16 mouse cellular contexts compared by ENCODE assay signal in genomic region chr17:32281126-32281525, GRCm38 (mm10). TPM values are rescaled to one million over a fixed set of nuclear protein-coding genes. Genes with fewer than 3 reads are reported as not detected.
DNase-seq lines count a peak whose midpoint lies in the region; ATAC-seq and TF ChIP-seq lines count a peak whose summit lies in the region.
"Had no signal": no experiment of that assay in that cellular context is flagged by ENCODE, and none has a peak within 500 bp of the region (broad histone marks: within the 10 kb centered on the region; RNA-seq: fewer than 3 reads in every experiment).

No protein-coding gene starts in this region.

- TF ChIP-seq EP300 in heart, postnatal 0 days (IDR thresholded peaks at IDR 0.05; ENCODE audit: low read depth): no peak

- peak overlapping the region; percentile 8; the same call in 1 of the 2 replicates for H3K27ac ChIP-seq in heart, postnatal 0 days (ENCODE audit: low read depth)
- 0 out of 2 replicates have a peak overlapping the region, but pooled peaks have one; percentile 3 for H3K27ac ChIP-seq in neural tube, embryonic 13.5 days (replicated peaks)
- H3K27ac ChIP-seq in limb, embryonic 13.5 days: peak overlapping the region; percentile 3; the same call in 1 of the 2 replicates
- H3K27ac ChIP-seq in midbrain, embryonic 15.5 days: no peak overlapping the region
- H3K27ac ChIP-seq: embryonic facial prominence, embryonic 13.5 days; forebrain, embryonic 10.5 days; hindbrain, embryonic 15.5 days; stomach, postnatal 0 days had no signal

- 78% methylated on average over 2 of the region's 2 CpGs for WGBS in heart, postnatal 0 days
- 95% methylated on average over 2 of the region's 2 CpGs for WGBS in neural tube, embryonic 13.5 days
- 95% methylated on average over 2 of the region's 2 CpGs for WGBS in limb, embryonic 13.5 days
- WGBS in midbrain, embryonic 15.5 days: 99% methylated on average over 2 of the region's 2 CpGs

- ATAC-seq in heart, postnatal 0 days (ENCODE audit: insufficient read depth, low read depth): no peak
- no peak for ATAC-seq in neural tube, embryonic 13.5 days (ENCODE audit: low read depth)
- ATAC-seq in limb, embryonic 13.5 days (ENCODE audit: low FRiP score, low read depth): no peak
- ATAC-seq in midbrain, embryonic 15.5 days (replicated peaks): no peak
- ATAC-seq: lung, postnatal 0 days had no signal

- no peaks in the 10 kb centered on the region for H3K27me3 ChIP-seq in heart, postnatal 0 days (ENCODE audit: control insufficient read depth, insufficient read depth, low read length)
- no peaks in the 10 kb centered on the region for H3K27me3 ChIP-seq in neural tube, embryonic 13.5 days
- H3K27me3 ChIP-seq in limb, embryonic 13.5 days: no peaks in the 10 kb centered on the region
- no peaks in the 10 kb centered on the region for H3K27me3 ChIP-seq in midbrain, embryonic 15.5 days (replicated peaks)
- H3K27me3 ChIP-seq: embryonic facial prominence, embryonic 13.5 days; hindbrain, embryonic 15.5 days had no signal

- TF ChIP-seq CTCF in heart, postnatal 0 days (IDR thresholded peaks at IDR 0.05; ENCODE audit: low read depth): no peak

- H3K9me3 ChIP-seq in heart, postnatal 0 days (replicated peaks; ENCODE audit: control insufficient read depth, low read length): no peaks in the 10 kb centered on the region
- no peaks in the 10 kb centered on the region for H3K9me3 ChIP-seq in neural tube, embryonic 13.5 days
- H3K9me3 ChIP-seq in limb, embryonic 13.5 days: no peaks in the 10 kb centered on the region
- no peaks in the 10 kb centered on the region for H3K9me3 ChIP-seq in midbrain, embryonic 15.5 days
- H3K9me3 ChIP-seq: embryonic facial prominence, embryonic 13.5 days; forebrain, embryonic 10.5 days; hindbrain, embryonic 15.5 days had no signal

- H3K4me2 ChIP-seq in heart, postnatal 0 days (ENCODE audit: low read depth, low read length): no peak overlapping the region
- no peak overlapping the region for H3K4me2 ChIP-seq in neural tube, embryonic 13.5 days
- 0 out of 2 replicates have a peak overlapping the region, but pooled peaks have one; percentile 5 for H3K4me2 ChIP-seq in limb, embryonic 13.5 days (replicated peaks)
- no peak overlapping the region for H3K4me2 ChIP-seq in midbrain, embryonic 15.5 days
- H3K4me2 ChIP-seq: hindbrain, embryonic 15.5 days had no signal

- DNase-seq in heart, postnatal 0 days (ENCODE audit: low spot score): no peak
- DNase-seq in heart, adult 8-10 months (ENCODE audit: low spot score): no peak
- DNase-seq in neural tube, embryonic 10.5 days (ENCODE audit: extremely low spot score, low spot score): no peak
- DNase-seq in right cerebral cortex, postnatal 4 days: no peak
- DNase-seq: cerebellum, adult 2 months; heart, postnatal 10 days; layer of hippocampus, postnatal 36 days; thymus, postnatal 36 days had no signal

- no peak overlapping the region for H3K9ac ChIP-seq in heart, postnatal 0 days (replicated peaks; ENCODE audit: low read depth, low read length)
- no peak overlapping the region for H3K9ac ChIP-seq in neural tube, embryonic 13.5 days
- no peak overlapping the region for H3K9ac ChIP-seq in limb, embryonic 13.5 days
- H3K9ac ChIP-seq in midbrain, embryonic 15.5 days: no peak overlapping the region
- H3K9ac ChIP-seq: embryonic facial prominence, embryonic 13.5 days; hindbrain, embryonic 15.5 days had no signal

- H3K4me3 ChIP-seq in heart, postnatal 0 days (ENCODE audit: low read depth, low read length): no peak overlapping the region
- no peak overlapping the region for H3K4me3 ChIP-seq in neural tube, embryonic 13.5 days
- no peak overlapping the region for H3K4me3 ChIP-seq in limb, embryonic 13.5 days
- no peak overlapping the region for H3K4me3 ChIP-seq in midbrain, embryonic 15.5 days
- H3K4me3 ChIP-seq: embryonic facial prominence, embryonic 13.5 days; forebrain, embryonic 10.5 days; hindbrain, embryonic 15.5 days had no signal

- H3K36me3 ChIP-seq in heart, postnatal 0 days (replicated peaks; ENCODE audit: control insufficient read depth, insufficient read depth, low read length): no peaks in the 10 kb centered on the region
- no peaks in the 10 kb centered on the region for H3K36me3 ChIP-seq in neural tube, embryonic 13.5 days
- no peaks in the 10 kb centered on the region for H3K36me3 ChIP-seq in limb, embryonic 13.5 days
- H3K36me3 ChIP-seq in midbrain, embryonic 15.5 days (replicated peaks): no peaks in the 10 kb centered on the region
- H3K36me3 ChIP-seq: embryonic facial prominence, embryonic 13.5 days; hindbrain, embryonic 15.5 days had no signal

- peaks cover 28% of the 10 kb centered on the region for H3K4me1 ChIP-seq in heart, postnatal 0 days (ENCODE audit: control insufficient read depth, insufficient read depth)
- peaks cover 36% of the 10 kb centered on the region for H3K4me1 ChIP-seq in neural tube, embryonic 13.5 days (replicated peaks)
- peaks cover 30% of the 10 kb centered on the region for H3K4me1 ChIP-seq in limb, embryonic 13.5 days
- H3K4me1 ChIP-seq in midbrain, embryonic 15.5 days: peaks cover 36% of the 10 kb centered on the region

RNA-seq across cellular contexts. Expression of gene Brd4, which starts 3.4 kb away (rescaled TPM):
- 13.0 and 15.0 TPM in 2 replicates for total RNA-seq in heart, postnatal 0 days (2014; rRNA removed; ENCODE audit: low replicate concordance)
- 26.8 and 28.1 TPM in 2 replicates for polyA plus RNA-seq in heart, postnatal 0 days (2015; fragmentation: Nextera tagmentation; extraction: Ambion mirVana)
- 10 to 100 TPM; 48.1 to 61.7 (median 48.7) TPM for total RNA-seq in heart, adult 8-10 months (2022)
- 87.7 and 101 TPM in 2 replicates for polyA plus RNA-seq in neural tube, embryonic 13.5 days (2015; fragmentation: Nextera tagmentation; extraction: Ambion mirVana)
- 99.1 and 109 TPM in 2 replicates for polyA plus RNA-seq in limb, embryonic 13.5 days (2015; fragmentation: Nextera tagmentation; extraction: Ambion mirVana)
- polyA plus RNA-seq in midbrain, embryonic 15.5 days (2015; fragmentation: Nextera tagmentation; extraction: Ambion mirVana): 95.3 and 95.5 TPM in 2 replicates

RNA-seq across cellular contexts. Expression of gene Akap8, which starts 39.9 kb away (rescaled TPM):
- total RNA-seq in heart, postnatal 0 days (2014; rRNA removed; ENCODE audit: low replicate concordance): 65.8 and 110 TPM in 2 replicates
- polyA plus RNA-seq in heart, postnatal 0 days (2015; fragmentation: Nextera tagmentation; extraction: Ambion mirVana): 31.0 and 40.2 TPM in 2 replicates
- 10 to 100 TPM; 34.6 to 51.5 (median 44.6) TPM for total RNA-seq in heart, adult 8-10 months (2022)
- polyA plus RNA-seq in neural tube, embryonic 13.5 days (2015; fragmentation: Nextera tagmentation; extraction: Ambion mirVana): 95.9 and 104 TPM in 2 replicates
- polyA plus RNA-seq in limb, embryonic 13.5 days (2015; fragmentation: Nextera tagmentation; extraction: Ambion mirVana): 110 and 123 TPM in 2 replicates
- 108 and 114 TPM in 2 replicates for polyA plus RNA-seq in midbrain, embryonic 15.5 days (2015; fragmentation: Nextera tagmentation; extraction: Ambion mirVana)
